Comparison of ENCODE assay signal across 10 mouse cellular contexts in the genomic region with DNA sequence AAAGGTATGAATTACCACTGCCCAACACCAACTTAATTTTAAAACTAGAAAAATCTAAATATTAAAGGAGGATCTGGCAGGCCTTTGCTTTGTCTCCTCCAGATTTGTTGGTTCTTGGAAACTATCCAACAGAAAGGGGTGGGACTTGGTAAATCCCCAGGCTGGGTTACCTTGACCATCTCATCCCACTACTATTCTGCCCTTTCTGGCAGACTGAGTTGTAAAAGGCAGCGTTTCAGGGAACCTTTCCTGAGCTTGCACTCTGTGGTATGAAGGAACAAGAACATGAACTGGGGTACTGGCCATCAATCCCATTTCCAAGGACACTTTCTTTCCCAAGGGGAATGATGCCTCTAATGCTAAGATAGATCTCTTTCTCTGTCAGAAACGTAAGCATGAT. TPM values are rescaled to one million over a fixed set of nuclear protein-coding genes. Genes with fewer than 3 reads are reported as not detected.
DNase-seq lines count a peak whose midpoint lies in the region; ATAC-seq and TF ChIP-seq lines count a peak whose summit lies in the region.
"Had no signal": no experiment of that assay in that cellular context is flagged by ENCODE, and none has a peak within 500 bp of the region (broad histone marks: within the 10 kb centered on the region; RNA-seq: fewer than 3 reads in every experiment).

No protein-coding gene starts in this region.

- 79% methylated on average over 2 of the region's 2 CpGs for WGBS in hindbrain, embryonic 12.5 days
- WGBS in hindbrain, embryonic 11.5 days: 79% methylated on average over 2 of the region's 2 CpGs
- 73% methylated on average over 2 of the region's 2 CpGs for WGBS in liver, embryonic 16.5 days (ENCODE audit: insufficient replicate concordance)

- H3K9ac ChIP-seq in hindbrain, embryonic 12.5 days: no peak overlapping the region
- no peak overlapping the region for H3K9ac ChIP-seq in hindbrain, embryonic 11.5 days (ENCODE audit: low read depth, low read length)
- no peak overlapping the region for H3K9ac ChIP-seq in liver, embryonic 16.5 days (ENCODE audit: low read depth, low read length)

- H3K27me3 ChIP-seq in hindbrain, embryonic 12.5 days: no peaks in the 10 kb centered on the region
- no peaks in the 10 kb centered on the region for H3K27me3 ChIP-seq in hindbrain, embryonic 11.5 days (ENCODE audit: control insufficient read depth, insufficient read depth, low read length)
- no peaks in the 10 kb centered on the region for H3K27me3 ChIP-seq in liver, embryonic 16.5 days (ENCODE audit: control insufficient read depth, insufficient read depth, low read depth, low read length)
- H3K27me3 ChIP-seq in Patski: no peaks in the 10 kb centered on the region

- peaks cover 20% of the 10 kb centered on the region for H3K4me1 ChIP-seq in hindbrain, embryonic 12.5 days
- no peaks in the 10 kb centered on the region for H3K4me1 ChIP-seq in hindbrain, embryonic 11.5 days (replicated peaks; ENCODE audit: control insufficient read depth, insufficient read depth, low read length)
- peaks cover 32% of the 10 kb centered on the region for H3K4me1 ChIP-seq in liver, embryonic 16.5 days (ENCODE audit: control insufficient read depth, low read depth, low read length)
- peaks cover 38% of the 10 kb centered on the region for H3K4me1 ChIP-seq in brown adipose tissue, adult 24 weeks (ENCODE audit: control insufficient read depth, insufficient read depth, insufficient read length, low read length)

- H3K9me3 ChIP-seq in hindbrain, embryonic 12.5 days (replicated peaks): no peaks in the 10 kb centered on the region
- no peaks in the 10 kb centered on the region for H3K9me3 ChIP-seq in hindbrain, embryonic 11.5 days (ENCODE audit: control insufficient read depth, low read length)
- no peaks in the 10 kb centered on the region for H3K9me3 ChIP-seq in liver, embryonic 16.5 days (replicated peaks; ENCODE audit: control insufficient read depth, low read length)
- H3K9me3 ChIP-seq: G1E had no signal

- no peaks in the 10 kb centered on the region for H3K36me3 ChIP-seq in hindbrain, embryonic 12.5 days
- no peaks in the 10 kb centered on the region for H3K36me3 ChIP-seq in hindbrain, embryonic 11.5 days (ENCODE audit: control insufficient read depth, insufficient read depth, low read length)
- H3K36me3 ChIP-seq in liver, embryonic 16.5 days (ENCODE audit: control insufficient read depth, insufficient read depth): no peaks in the 10 kb centered on the region

- POLR2A ChIA-PET in Patski (lab: Charles Lee): interaction anchor here (1.5 kb wide), 1 partner anchor 10 kb away, joined by 3 read pairs; no protein-coding TSS in a partner anchor

- TF ChIP-seq CTCF in Patski (IDR thresholded peaks at IDR 0.05): no peak

- DNase-seq in hindbrain, embryonic 11.5 days (ENCODE audit: low spot score): no peak
- DNase-seq in liver: no peak
- DNase-seq in Patski (ENCODE audit: low read depth, low spot score): no peak
- DNase-seq in yolk sac, embryonic 10.5 days (ENCODE audit: low spot score): no peak
- DNase-seq: cerebellum, adult 9-11 months; thymus, postnatal 4 days had no signal

- in situ Hi-C loops in Patski (cut with MboI; ENCODE audit: low pct_unique_long_range_greater_than_20kb): no loop called here

- no peak overlapping the region for H3K4me2 ChIP-seq in hindbrain, embryonic 12.5 days (replicated peaks)
- no peak overlapping the region for H3K4me2 ChIP-seq in hindbrain, embryonic 11.5 days (replicated peaks; ENCODE audit: low read depth, low read length)
- H3K4me2 ChIP-seq in liver, embryonic 16.5 days (ENCODE audit: low read depth, low read length): no peak overlapping the region

- ATAC-seq in hindbrain, embryonic 12.5 days (ENCODE audit: low FRiP score): no peak
- ATAC-seq in hindbrain, embryonic 11.5 days (ENCODE audit: low FRiP score): no peak
- no peak for ATAC-seq in liver, embryonic 16.5 days (ENCODE audit: low read depth)
- ATAC-seq in Patski: peak; percentile 7

- H3K27ac ChIP-seq in hindbrain, embryonic 12.5 days: peak overlapping the region; percentile 55; the same call in 1 of the 2 replicates
- no peak overlapping the region for H3K27ac ChIP-seq in hindbrain, embryonic 11.5 days (ENCODE audit: low read depth, low read length)
- 0 out of 2 replicates have a peak overlapping the region, but pooled peaks have one; percentile 4 for H3K27ac ChIP-seq in liver, embryonic 16.5 days (ENCODE audit: low read length)
- peak overlapping the region; percentile 39; the same call in 1 of the 2 replicates for H3K27ac ChIP-seq in brown adipose tissue, adult 24 weeks (replicated peaks; ENCODE audit: low read depth, low read length)

- CTCF ChIA-PET in Patski (lab: Charles Lee): no interaction called here

- H3K4me3 ChIP-seq in hindbrain, embryonic 12.5 days: no peak overlapping the region
- no peak overlapping the region for H3K4me3 ChIP-seq in hindbrain, embryonic 11.5 days (ENCODE audit: low read depth, low read length)
- no peak overlapping the region for H3K4me3 ChIP-seq in liver, embryonic 16.5 days (ENCODE audit: low read depth, low read length)
- H3K4me3 ChIP-seq in brown adipose tissue, adult 24 weeks (ENCODE audit: insufficient read depth, low read depth, low read length): no peak overlapping the region

RNA-seq across cellular contexts. Expression of a gene that starts 52.9 kb away (rescaled TPM):
- 18.8 and 19.3 TPM in 2 replicates for polyA plus RNA-seq in hindbrain, embryonic 12.5 days (2016; fragmentation: Nextera tagmentation; extraction: Ambion mirVana)
- 17.7 and 18.2 TPM in 2 replicates for polyA plus RNA-seq in hindbrain, embryonic 11.5 days (2014; fragmentation: Nextera tagmentation; extraction: Ambion mirVana)
- polyA plus RNA-seq in liver, embryonic 16.5 days (2015; fragmentation: Nextera tagmentation; extraction: Ambion mirVana): 14.6 and 15.2 TPM in 2 replicates
- polyA plus RNA-seq in Patski (2021): 86.2 TPM
- polyA plus RNA-seq in brown adipose tissue, adult 24 weeks (2012; ENCODE audit: insufficient read depth, insufficient read length, missing spikeins): 12.1 and 13.8 TPM in 2 replicates
